Comparison of ENCODE assay signal across 8 mouse cellular contexts in genomic region chr4:128737825-128738610, GRCm38 (mm10). TPM values are rescaled to one million over a fixed set of nuclear protein-coding genes. Genes with fewer than 3 reads are reported as not detected.
DNase-seq lines count a peak whose midpoint lies in the region; ATAC-seq and TF ChIP-seq lines count a peak whose summit lies in the region.

No protein-coding gene starts in this region.

- H3K27ac ChIP-seq in kidney, embryonic 15.5 days: peak overlapping the region; percentile 94
- peak overlapping the region; percentile 83 for H3K27ac ChIP-seq in hindbrain, embryonic 12.5 days
- H3K27ac ChIP-seq in midbrain, postnatal 0 days (ENCODE audit: low read depth, low read length): peak overlapping the region; percentile 57; the same call in 1 of the 2 replicates

- H3K9me3 ChIP-seq in kidney, embryonic 15.5 days (replicated peaks): no peaks in the 10 kb centered on the region
- H3K9me3 ChIP-seq in hindbrain, embryonic 12.5 days (replicated peaks): no peaks in the 10 kb centered on the region
- no peaks in the 10 kb centered on the region for H3K9me3 ChIP-seq in midbrain, postnatal 0 days (ENCODE audit: low read length)

- ATAC-seq in kidney, embryonic 15.5 days (replicated peaks; ENCODE audit: low FRiP score): no peak; the same call in 1 of the 2 replicates
- no peak for ATAC-seq in hindbrain, embryonic 12.5 days (ENCODE audit: low FRiP score)
- no peak for ATAC-seq in midbrain, postnatal 0 days (ENCODE audit: low FRiP score)

- DNase-seq in kidney, postnatal 14 days: no peak
- peak; percentile 40 for DNase-seq in brain, adult 2 months (ENCODE audit: low read depth, low spot score)
- no peak for DNase-seq in midbrain, postnatal 0 days (ENCODE audit: low spot score)
- DNase-seq in ovary, postnatal 14 days (ENCODE audit: low spot score): no peak
- DNase-seq in layer of hippocampus, adult 18-20 months (ENCODE audit: low spot score in 2 of 2): no peak
- DNase-seq in lung, postnatal 14 days: no peak

- no peak for TF ChIP-seq CTCF in midbrain, postnatal 0 days (IDR thresholded peaks at IDR 0.05)

- peaks cover 75% of the 10 kb centered on the region for H3K4me1 ChIP-seq in kidney, embryonic 15.5 days
- peaks cover 67% of the 10 kb centered on the region for H3K4me1 ChIP-seq in hindbrain, embryonic 12.5 days
- peaks cover 35% of the 10 kb centered on the region for H3K4me1 ChIP-seq in midbrain, postnatal 0 days (ENCODE audit: insufficient read depth, low read length)

- WGBS in kidney, embryonic 15.5 days: 58% methylated on average over 14 of the region's 14 CpGs
- WGBS in hindbrain, embryonic 12.5 days: 53% methylated on average over 14 of the region's 14 CpGs
- WGBS in midbrain, postnatal 0 days: 43% methylated on average over 14 of the region's 14 CpGs

- H3K36me3 ChIP-seq in kidney, embryonic 15.5 days: peaks cover 6% of the 10 kb centered on the region
- H3K36me3 ChIP-seq in hindbrain, embryonic 12.5 days: peaks cover 28% of the 10 kb centered on the region; the same call in 1 of the 2 replicates
- peaks cover 2% of the 10 kb centered on the region; the same call in 1 of the 2 replicates for H3K36me3 ChIP-seq in midbrain, postnatal 0 days (ENCODE audit: insufficient read depth, low read length)

- no peaks in the 10 kb centered on the region for H3K27me3 ChIP-seq in kidney, embryonic 15.5 days
- no peaks in the 10 kb centered on the region for H3K27me3 ChIP-seq in hindbrain, embryonic 12.5 days
- H3K27me3 ChIP-seq in midbrain, postnatal 0 days (ENCODE audit: insufficient read depth, low read length): no peaks in the 10 kb centered on the region

- no peak overlapping the region for H3K4me3 ChIP-seq in kidney, embryonic 15.5 days (replicated peaks)
- no peak overlapping the region for H3K4me3 ChIP-seq in hindbrain, embryonic 12.5 days
- H3K4me3 ChIP-seq in midbrain, postnatal 0 days (ENCODE audit: low read depth, low read length): no peak overlapping the region

- H3K9ac ChIP-seq in kidney, embryonic 15.5 days: no peak overlapping the region
- no peak overlapping the region for H3K9ac ChIP-seq in hindbrain, embryonic 12.5 days
- 0 out of 2 replicates have a peak overlapping the region, but pooled peaks have one; percentile 24 for H3K9ac ChIP-seq in midbrain, postnatal 0 days (replicated peaks; ENCODE audit: low read length, poor library complexity, severe bottlenecking)

- no peak overlapping the region; the same call in 1 of the 2 replicates for H3K4me2 ChIP-seq in kidney, embryonic 15.5 days
- H3K4me2 ChIP-seq in hindbrain, embryonic 12.5 days (replicated peaks): peak overlapping the region; percentile 33
- no peak overlapping the region; the same call in 1 of the 2 replicates for H3K4me2 ChIP-seq in midbrain, postnatal 0 days (ENCODE audit: low read depth, low read length, poor library complexity, severe bottlenecking)

RNA-seq across cellular contexts. Expression of gene A3galt2, which starts 17.1 kb away (rescaled TPM):
- 0.22 and 0.28 TPM in 2 replicates for polyA plus RNA-seq in kidney, embryonic 15.5 days (2015; fragmentation: Nextera tagmentation; extraction: Ambion mirVana)
- polyA plus RNA-seq in hindbrain, embryonic 12.5 days (2016; fragmentation: Nextera tagmentation; extraction: Ambion mirVana): 0.50 and 0.79 TPM in 2 replicates
- 0.19 and 0.38 TPM in 2 replicates for total RNA-seq in midbrain, postnatal 0 days (2014; rRNA removed)
- polyA plus RNA-seq in midbrain, postnatal 0 days (2015; fragmentation: Nextera tagmentation; extraction: Ambion mirVana): 0.05 TPM in 1 of 2 replicates, not detected in the other
- under 1 TPM; 0.28 to 0.35 TPM for total RNA-seq in layer of hippocampus, adult 18-20 months (2021)
